Mouse (Mus musculus): ENCODE results near the gene Syt1.

Gene Syt1

DNA sequence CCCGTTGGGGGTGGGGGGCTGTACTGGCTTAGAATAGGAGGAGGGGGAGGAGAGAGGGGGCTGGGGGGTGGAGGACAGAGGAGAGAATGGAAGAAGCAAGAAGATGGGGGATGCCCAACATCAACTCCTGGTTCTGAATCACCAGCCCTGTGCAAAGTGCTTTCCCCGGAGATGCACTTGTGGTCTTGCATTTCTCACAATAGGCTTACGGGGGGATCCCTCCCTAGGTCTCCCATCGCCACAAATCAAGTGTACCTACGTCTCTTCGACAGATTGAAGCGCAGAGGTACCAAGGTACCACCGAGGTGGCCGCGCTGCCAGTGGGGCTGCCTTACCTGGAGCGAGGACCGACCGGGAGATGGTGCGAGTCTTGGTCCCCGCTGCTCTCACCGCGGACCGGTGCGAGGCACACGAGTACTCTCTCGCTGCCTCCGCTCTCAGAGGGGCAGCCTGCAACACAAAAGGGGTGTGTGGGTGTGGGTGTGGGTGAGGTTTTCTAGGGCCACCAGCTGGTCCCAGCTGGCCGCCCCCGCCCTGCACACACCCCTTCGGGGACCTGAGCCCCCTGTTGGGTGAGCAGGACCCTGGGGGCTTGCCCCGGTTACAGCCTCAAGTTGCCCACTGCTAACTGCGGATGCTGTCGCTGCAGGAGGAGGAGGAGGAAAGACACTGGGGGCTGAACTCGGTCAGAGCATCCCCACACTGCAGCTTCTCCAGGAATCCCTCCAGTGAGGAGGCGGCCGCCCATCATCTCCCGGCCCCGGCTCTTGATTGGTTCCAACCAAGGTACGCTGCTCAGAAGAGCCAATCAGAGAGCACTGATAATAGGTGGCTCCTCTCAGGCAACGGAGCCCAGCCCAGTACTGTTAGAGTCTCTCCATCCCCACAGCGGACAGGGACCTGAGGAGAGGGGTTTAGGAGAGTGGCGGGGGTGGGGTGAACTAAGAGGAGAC, at the start of gene Syt1:
Gene Syt1, minus strand, starts transcription at position 742 of the 953 bp plus-strand sequence.
- peak; percentile 97 for DNase-seq

GRCm38 (mm10) chr10:109056500-109056899, 45.7 kb upstream of the Syt1 start:
- DNase-seq = peak; percentile 74

DNA sequence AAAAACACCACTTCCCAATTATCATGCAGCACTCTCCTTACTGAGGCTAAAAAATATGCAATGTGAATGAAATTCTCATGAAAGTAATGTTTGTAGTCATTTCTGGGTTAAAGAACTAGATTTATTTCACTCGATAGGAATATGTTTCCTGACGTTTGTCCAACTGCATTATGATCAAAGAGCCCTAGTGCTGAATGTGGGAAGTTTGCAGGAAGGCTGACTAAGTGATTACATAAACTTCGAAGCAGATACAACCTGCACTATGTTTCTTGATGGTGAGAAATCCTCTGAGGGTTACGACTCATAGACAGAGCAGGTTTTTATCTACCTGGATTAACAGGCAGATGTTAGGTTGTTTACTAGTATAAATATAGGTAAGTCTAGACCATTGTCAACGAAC, 36.8 kb upstream of the Syt1 start:
- DNase-seq = peak; percentile 17

GRCm38 (mm10) chr10:109046988-109047387, 36.2 kb upstream of the Syt1 start:
- DNase-seq = peak; percentile 39

DNA sequence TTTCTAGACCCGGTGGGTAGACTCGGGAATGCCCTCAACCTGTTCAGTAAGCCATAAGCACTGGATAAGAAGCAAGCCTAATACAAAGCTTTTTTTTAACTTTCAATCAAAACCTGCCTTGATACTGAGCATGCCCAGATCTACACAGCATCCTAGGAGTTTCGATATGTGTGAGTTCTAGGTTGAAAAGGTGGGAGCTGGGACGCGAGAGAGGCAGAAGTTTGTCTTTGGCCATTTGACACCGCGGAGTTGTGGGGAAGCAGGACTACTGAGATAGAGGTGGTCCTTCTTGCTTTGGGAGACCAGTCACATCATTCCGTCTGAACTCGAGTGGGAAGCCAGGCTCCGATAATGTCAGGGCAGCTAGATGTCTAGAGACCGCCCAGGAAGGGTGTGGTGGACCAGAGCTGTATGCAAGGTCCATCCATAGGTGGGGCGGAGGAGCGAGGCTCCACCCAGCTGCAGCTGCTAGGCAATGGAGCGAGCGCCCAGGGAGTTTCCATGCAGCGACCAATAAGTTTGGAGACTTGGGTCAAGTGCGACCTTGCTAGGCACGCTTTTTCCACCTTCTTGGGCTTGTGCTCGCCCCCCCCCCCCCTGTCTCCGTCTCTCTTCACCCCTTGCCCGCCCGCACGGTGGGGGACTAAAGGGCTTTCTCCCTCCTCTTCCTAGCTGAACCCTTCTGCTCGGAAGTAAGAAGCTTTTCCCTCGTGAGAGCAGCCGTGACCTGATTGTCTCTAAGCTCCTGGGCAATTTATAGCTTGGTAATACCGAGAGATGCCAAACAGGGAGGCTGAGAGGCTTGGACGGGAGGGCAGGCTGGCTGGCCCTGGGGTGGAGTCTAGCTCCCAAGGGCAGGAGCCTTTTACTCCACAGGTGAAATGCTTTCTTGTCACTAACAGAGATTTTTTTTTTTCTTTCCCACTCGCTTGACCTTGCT, 714 bp upstream of the Syt1 start:
- peak; percentile 76 for DNase-seq

GRCm38 (mm10) chr10:109009831-109010230, 951 bp downstream of the Syt1 start:
- no peak for DNase-seq

GRCm38 (mm10) chr10:109008456-109008855, 2.3 kb downstream of the Syt1 start:
- DNase-seq = no peak

DNA sequence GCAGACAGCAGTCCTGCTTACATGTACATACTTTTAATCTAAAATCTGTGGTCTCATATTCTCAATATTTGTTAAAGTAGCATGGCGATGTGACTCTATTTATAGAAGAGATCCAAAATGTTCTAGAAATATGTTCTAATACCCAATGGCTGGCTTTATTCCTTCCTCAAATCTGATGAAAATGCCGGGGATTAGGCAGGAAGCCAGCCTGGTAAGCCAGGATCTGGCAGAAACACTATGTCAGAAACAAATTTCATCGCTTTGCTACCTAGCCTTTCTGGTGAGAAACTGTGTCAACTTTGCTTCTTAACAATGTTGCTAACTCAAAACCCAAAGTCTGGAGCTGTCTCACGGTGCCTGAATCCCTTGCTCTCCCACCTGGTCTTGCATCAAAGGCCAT, 7.3 kb downstream of the Syt1 start:
- no peak for DNase-seq

GRCm38 (mm10) chr10:108987250-108987649, 23.5 kb downstream of the Syt1 start:
- DNase-seq = no peak

GRCm38 (mm10) chr10:108979660-108980059, 31.1 kb downstream of the Syt1 start:
- peak; percentile 75 for DNase-seq

DNA sequence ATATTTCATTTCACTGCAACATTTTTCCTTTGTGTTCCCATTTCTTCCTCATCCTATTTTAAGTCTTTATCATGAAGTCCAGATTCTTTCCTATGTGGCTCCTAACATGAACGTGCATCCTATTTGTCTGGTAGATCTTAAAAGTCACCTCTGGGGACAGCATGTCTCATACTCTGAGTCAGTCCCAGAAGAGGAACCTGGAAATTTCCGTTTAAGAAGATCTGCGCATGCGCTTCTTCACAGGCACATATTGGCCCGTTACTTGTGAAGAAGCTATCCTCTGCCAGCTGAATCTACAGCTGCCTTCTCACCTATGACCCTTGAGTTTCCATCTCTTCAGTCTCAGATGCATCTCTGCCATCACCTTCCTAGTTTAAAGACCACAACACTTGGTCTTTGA, 55.8 kb downstream of the Syt1 start:
- DNase-seq = no peak

DNA sequence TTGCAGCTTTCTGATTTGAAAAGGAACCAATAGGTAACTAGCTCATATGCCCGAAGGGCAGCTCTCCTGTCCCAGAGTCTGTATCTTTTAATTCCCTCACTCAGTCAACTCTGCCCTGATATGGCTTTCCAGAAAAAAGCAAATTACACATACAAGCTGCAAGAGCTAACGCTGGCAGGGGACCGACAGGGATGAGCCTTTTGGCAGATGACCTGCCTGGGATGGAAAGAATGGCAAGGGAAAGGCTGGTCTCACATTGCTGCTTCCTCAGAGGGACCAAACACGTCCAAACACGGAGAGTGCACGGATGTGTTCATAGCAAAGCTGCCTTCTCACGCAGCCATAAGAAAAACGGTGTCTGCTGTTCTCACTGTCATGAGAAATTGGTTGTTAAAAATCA, 58.6 kb downstream of the Syt1 start:
- no peak for DNase-seq

DNA sequence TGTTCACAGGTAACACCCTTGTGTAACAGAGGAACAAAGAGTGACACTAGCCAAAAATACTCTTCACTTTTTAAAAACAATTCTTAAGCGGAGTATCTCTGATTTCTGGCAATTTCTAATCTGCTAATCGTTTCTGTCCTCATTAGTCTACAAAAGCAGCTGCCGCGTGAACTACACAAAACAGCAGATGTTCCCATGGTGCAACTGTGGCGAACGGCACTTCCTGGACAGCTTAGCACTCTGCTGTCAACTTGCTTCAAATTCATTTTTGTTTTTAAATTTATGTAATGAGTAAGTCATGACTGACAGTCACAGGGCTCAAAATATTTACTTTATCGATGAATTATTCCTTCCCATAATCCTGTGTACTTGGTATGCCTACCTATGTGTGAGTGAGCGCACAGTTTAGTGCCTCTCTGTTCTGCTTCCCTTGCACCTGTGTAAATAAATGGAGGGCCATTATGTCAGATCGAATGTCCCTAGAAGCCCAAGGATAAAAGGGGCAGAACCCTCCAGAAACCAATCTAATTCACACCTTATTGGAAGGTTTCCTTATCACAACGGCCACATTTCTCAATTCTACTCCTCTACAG, 73.8 kb downstream of the Syt1 start:
- no peak for DNase-seq

DNA sequence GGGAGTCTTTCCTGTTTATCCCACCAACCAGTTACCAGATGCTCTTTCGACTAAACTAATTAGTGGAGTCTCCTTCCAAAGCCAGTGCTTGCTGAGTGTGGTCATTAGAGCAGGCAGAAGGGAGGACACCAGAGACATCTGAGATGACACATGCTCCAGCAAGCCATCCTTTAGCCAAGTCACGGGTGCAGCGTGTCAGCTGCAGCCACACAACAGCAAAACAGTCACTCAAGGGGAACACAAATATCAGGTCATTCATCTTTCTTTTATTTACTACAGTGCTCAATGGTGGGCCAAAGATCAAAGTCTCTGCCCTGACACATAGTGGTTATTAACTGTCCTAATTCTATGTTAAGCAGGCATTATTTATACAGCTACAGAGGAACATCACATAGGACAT, 80.5 kb downstream of the Syt1 start:
- no peak for DNase-seq

DNA sequence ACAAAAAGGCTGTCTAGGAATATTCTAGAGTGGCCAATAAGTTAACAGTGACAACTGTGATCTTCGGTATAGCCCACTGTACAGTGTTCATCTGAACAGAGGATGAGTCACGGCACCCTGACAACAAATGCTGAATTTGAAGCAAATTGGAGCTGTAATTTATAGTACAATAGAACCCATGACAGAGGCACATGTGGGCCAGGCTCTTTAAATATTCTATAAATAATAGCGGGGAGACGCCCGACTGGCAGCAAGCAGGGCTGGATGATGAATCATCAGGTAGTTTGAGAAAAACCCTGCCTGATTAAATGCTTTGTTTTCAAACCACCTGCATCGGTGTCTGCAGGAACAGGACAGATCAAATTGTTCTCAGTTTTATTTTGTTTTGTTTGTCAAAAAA, 81.1 kb downstream of the Syt1 start:
- DNase-seq = peak; percentile 49

GRCm38 (mm10) chr10:108905264-108905663, 105.5 kb downstream of the Syt1 start:
- no peak for DNase-seq

GRCm38 (mm10) chr10:108904371-108904770, 106.4 kb downstream of the Syt1 start:
- DNase-seq = no peak

- no peak for DNase-seq
Observed at GRCm38 (mm10) chr10:108896529-108896928, 114.3 kb downstream of the Syt1 start.

DNA sequence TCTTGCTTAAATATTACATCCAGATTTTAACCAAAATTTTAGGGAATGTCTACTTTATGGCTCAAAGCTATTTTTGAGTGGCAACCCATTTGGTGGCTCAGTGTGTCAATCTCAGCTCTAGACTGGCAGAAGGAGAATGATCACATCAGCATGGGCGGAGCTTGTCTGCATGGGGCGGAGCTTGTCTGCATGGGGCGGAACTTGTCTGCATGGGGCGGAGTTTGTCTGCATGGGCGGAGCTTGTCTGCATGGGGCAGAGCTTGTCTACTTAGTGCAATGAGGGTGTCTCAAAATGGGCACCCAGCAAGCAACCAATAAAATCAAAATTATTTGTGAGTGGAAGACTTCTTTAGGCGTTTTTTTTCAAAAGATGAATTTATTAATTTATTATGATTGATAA, 117.5 kb downstream of the Syt1 start:
- no peak for DNase-seq

DNA sequence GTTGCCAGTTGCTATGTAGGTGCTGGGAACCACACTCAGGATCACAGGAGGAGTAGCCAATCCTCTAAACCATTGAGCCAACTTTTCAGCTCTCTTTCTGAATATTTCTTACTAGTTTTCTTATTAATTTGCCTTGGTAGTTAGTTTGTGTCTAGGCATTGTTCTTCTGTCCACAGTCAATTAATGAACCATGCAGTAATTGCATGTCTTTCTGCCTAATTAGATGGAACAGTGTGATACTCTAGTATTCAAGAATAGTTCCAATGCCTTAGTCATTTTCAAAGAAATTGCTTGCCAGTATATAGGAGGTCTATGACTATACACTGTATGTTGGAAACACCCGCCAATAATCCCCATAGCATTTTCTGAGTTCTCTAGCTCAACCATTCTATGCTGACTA, 118.3 kb downstream of the Syt1 start:
- no peak for DNase-seq

GRCm38 (mm10) chr10:108889084-108889483, 121.7 kb downstream of the Syt1 start:
- no peak for DNase-seq

DNA sequence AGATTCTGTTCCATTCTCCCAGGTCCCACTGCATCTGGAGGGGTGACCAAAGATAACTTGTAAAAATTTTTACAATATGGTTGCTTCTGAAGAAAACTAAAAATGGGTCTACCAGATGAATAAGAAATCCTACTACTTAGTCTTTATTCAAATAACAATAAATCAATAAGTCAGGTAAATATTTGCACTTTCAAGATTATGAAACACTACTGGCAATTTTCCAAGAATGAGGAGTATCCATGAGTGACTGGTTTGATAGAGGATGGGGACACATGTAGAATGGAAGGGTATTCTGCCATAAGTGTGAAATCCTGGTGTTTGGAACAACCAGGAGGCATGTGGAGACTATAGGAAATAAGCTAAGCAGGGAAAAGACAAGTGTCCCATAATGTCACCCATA, 124.0 kb downstream of the Syt1 start:
- no peak for DNase-seq

- no peak for DNase-seq
Observed at GRCm38 (mm10) chr10:108885769-108886168, 125.0 kb downstream of the Syt1 start.
